Mouse (Mus musculus): ENCODE measurements around the gene Taf8. TPM values are rescaled to one million over a fixed set of nuclear protein-coding genes. Genes with fewer than 3 reads are reported as not detected.

Gene Taf8
- total and polyA plus RNA-seq, 3 experiments, result 15.2 to 25.7 TPM; not detected in 1

GRCm38 (mm10) chr17:47458936-47459335 is 43.2 kb downstream of the Taf8 start:
- peaks cover 0 to 4% of the 10 kb centered on the region in 2 experiments; a peak in 1 of 4 replicates for H3K36me3 ChIP-seq (ENCODE audit: control insufficient read depth in 1 of 2, insufficient read depth in 2 of 2, low read length in 2 of 2)
- H3K4me3 ChIP-seq (ENCODE audit: control insufficient read depth in 1 of 2, insufficient read depth in 1 of 2, low read depth in 2 of 2, low read length in 2 of 2), result no peak overlapping the region
- no peak overlapping the region for H3K27ac ChIP-seq (ENCODE audit: control insufficient read depth, low read depth, low read length)
- no peak overlapping the region for H3K9ac ChIP-seq (ENCODE audit: control insufficient read depth, low read depth, low read length, poor library complexity, severe bottlenecking)
- H3K4me1 ChIP-seq (ENCODE audit: control insufficient read depth in 1 of 2, insufficient read depth in 2 of 2, low read length in 2 of 2), result peaks cover 6 to 17% of the 10 kb centered on the region in 2 experiments
- H3K9me3 ChIP-seq (replicated peaks; ENCODE audit: insufficient read depth, low read length), result no peaks in the 10 kb centered on the region
- TF ChIP-seq RAD21 (IDR thresholded peaks at IDR 0.05; ENCODE audit: low read depth, low read length) (no peak), USF2 (IDR thresholded peaks at IDR 0.05; ENCODE audit: borderline replicate concordance in 1 of 2, insufficient read depth in 1 of 2, low read depth in 1 of 2, low read length in 2 of 2) (no peak), CHD2 (IDR thresholded peaks at IDR 0.05; ENCODE audit: low read length) (no peak)
- H3K27me3 ChIP-seq (ENCODE audit: control insufficient read depth in 1 of 2, insufficient read depth in 2 of 2, low read length in 2 of 2), result peaks cover 0 to 1% of the 10 kb centered on the region in 2 experiments; a peak in 2 of 4 replicates
- no peaks in the 10 kb centered on the region for H3K79me2 ChIP-seq (ENCODE audit: control insufficient read depth, insufficient read depth, low read length, poor library complexity)
- DNase-seq (ENCODE audit: low read depth, low spot score), result no peak

GRCm38 (mm10) chr17:47458310-47458709 is 43.8 kb downstream of the Taf8 start:
- TF ChIP-seq CTCF (IDR thresholded peaks at IDR 0.05 in 2 of 3, conservative IDR thresholded peaks at IDR 0.05 in 1 of 3; ENCODE audit: control insufficient read depth in 1 of 3, insufficient read depth in 1 of 3, low read depth in 2 of 3, low read length in 3 of 3, poor library complexity in 1 of 3, severe bottlenecking in 1 of 3), result no peak
- TF ChIP-seq MAX (IDR thresholded peaks at IDR 0.05; ENCODE audit: low read length), result no peak
- no peak for TF ChIP-seq UBTF (IDR thresholded peaks at IDR 0.05; ENCODE audit: borderline replicate concordance, insufficient read depth, low read depth, low read length)
- no peak for TF ChIP-seq ZKSCAN1 (IDR thresholded peaks at IDR 0.05; ENCODE audit: low read depth, low read length)
- no peak for TF ChIP-seq MAZ (IDR thresholded peaks at IDR 0.05; ENCODE audit: low read depth, low read length)
- no peak for TF ChIP-seq ZMIZ1 (IDR thresholded peaks at IDR 0.05; ENCODE audit: low read depth, low read length)
- TF ChIP-seq EP300 (IDR thresholded peaks at IDR 0.05; ENCODE audit: low read depth in 1 of 2, low read length in 2 of 2), result no peak
- no peak for TF ChIP-seq TAL1 (IDR thresholded peaks at IDR 0.05; ENCODE audit: low read length)
- TF ChIP-seq MYC (IDR thresholded peaks at IDR 0.05; ENCODE audit: low read depth, low read length), result no peak
- no peak for TF ChIP-seq ETS1 (IDR thresholded peaks at IDR 0.05; ENCODE audit: low read depth, low read length)
- no peak for TF ChIP-seq POLR2AphosphoS2 (IDR thresholded peaks at IDR 0.05; ENCODE audit: low read length)
- no peak for TF ChIP-seq POLR2AphosphoS5 (IDR thresholded peaks at IDR 0.05; ENCODE audit: borderline replicate concordance, low read depth, low read length)
- no peak for TF ChIP-seq RAD21 (IDR thresholded peaks at IDR 0.05; ENCODE audit: low read depth, low read length)
- TF ChIP-seq TCF12 (IDR thresholded peaks at IDR 0.05; ENCODE audit: low read depth, low read length), result no peak
- H3K27me3 ChIP-seq (ENCODE audit: control insufficient read depth in 1 of 2, insufficient read depth in 2 of 2, low read length in 2 of 2), result peaks cover 0 to 1% of the 10 kb centered on the region in 2 experiments; a peak in 2 of 4 replicates
- peaks cover 0 to 4% of the 10 kb centered on the region in 2 experiments; a peak in 1 of 4 replicates for H3K36me3 ChIP-seq (ENCODE audit: control insufficient read depth in 1 of 2, insufficient read depth in 2 of 2, low read length in 2 of 2)
- no peaks in the 10 kb centered on the region for H3K9me3 ChIP-seq (replicated peaks; ENCODE audit: insufficient read depth, low read length)
- H3K4me3 ChIP-seq (ENCODE audit: control insufficient read depth in 1 of 2, insufficient read depth in 1 of 2, low read depth in 2 of 2, low read length in 2 of 2), result no peak overlapping the region
- no peak overlapping the region for H3K27ac ChIP-seq (ENCODE audit: control insufficient read depth, low read depth, low read length)
- peaks cover 6 to 17% of the 10 kb centered on the region in 2 experiments for H3K4me1 ChIP-seq (ENCODE audit: control insufficient read depth in 1 of 2, insufficient read depth in 2 of 2, low read length in 2 of 2)
- no peak overlapping the region for H3K9ac ChIP-seq (ENCODE audit: control insufficient read depth, low read depth, low read length, poor library complexity, severe bottlenecking)
- DNase-seq (ENCODE audit: low read depth, low spot score), result no peak
- no peaks in the 10 kb centered on the region for H3K79me2 ChIP-seq (ENCODE audit: control insufficient read depth, insufficient read depth, low read length, poor library complexity)
